Mouse (Mus musculus): ENCODE data around the gene Atg7. TPM values are rescaled to one million over a fixed set of nuclear protein-coding genes. Genes with fewer than 3 reads are reported as not detected.
A peak's percentile ranks its signal among the peaks of the same experiment; 100 is the strongest.

The Atg7 gene
- polyA plus RNA-seq, 1 experiment from 2014 or later: 19.4 TPM

DNA sequence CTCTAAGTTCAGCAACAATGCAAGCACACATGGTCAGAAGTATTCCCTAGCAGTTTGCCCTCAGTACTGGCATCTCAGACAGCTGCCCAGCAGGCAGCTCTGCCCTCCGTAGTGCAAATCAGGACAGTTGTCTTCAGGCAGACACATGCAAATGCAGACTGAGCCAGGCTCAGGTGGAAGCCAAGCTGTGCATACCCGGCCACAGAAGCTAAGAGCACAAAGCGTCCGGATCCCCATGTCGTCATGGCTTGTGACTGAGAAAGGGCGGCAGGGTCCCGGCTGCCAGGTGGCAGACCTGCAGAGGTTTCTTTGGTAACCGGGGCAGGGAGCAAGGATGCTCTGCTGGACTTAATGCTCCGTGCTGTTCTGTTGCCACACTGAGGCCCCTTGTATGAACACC, 218.7 kb downstream of the Atg7 start:
- no peaks in the 10 kb centered on the region for H3K27me3 ChIP-seq (ENCODE audit: control insufficient read depth, insufficient read depth, low read length)
- H3K9me3 ChIP-seq (ENCODE audit: control insufficient read depth, low read length): no peaks in the 10 kb centered on the region
- H3K36me3 ChIP-seq (ENCODE audit: control insufficient read depth, insufficient read depth, low read length): peaks cover 56% of the 10 kb centered on the region
- no peak overlapping the region for H3K27ac ChIP-seq (ENCODE audit: low read depth, low read length)
- H3K4me1 ChIP-seq (ENCODE audit: control insufficient read depth, insufficient read depth, low read length): peaks cover 16% of the 10 kb centered on the region
- no peak overlapping the region for H3K4me2 ChIP-seq (replicated peaks; ENCODE audit: low read depth, low read length)
- H3K9ac ChIP-seq (ENCODE audit: low read depth, low read length): no peak overlapping the region
- no peak for ATAC-seq (ENCODE audit: low FRiP score, low TSS enrichment)
- no peak overlapping the region for H3K4me3 ChIP-seq (ENCODE audit: low read length)
- WGBS: 84% methylated on average over 9 of the region's 9 CpGs

DNA sequence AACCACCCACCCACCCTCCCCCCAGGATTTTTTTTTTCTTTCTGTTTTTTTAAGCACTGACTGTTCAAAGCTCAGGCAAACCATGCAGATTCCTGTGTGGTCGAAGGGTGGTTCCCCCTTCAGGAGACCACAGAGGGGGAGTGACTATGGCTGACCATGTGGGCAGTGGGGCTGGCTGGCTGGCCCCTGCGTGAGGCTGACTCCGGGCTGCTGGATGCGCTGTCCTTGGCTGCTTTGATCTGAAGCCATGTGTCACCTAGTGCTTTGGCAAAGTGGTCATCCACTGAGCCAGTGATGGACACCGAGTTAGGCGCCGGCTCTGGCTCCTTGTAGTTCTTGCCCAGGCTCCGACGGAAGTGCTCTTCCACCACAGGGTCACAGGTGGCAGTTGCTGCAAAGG, 219.1 kb downstream of the Atg7 start:
- H3K27ac ChIP-seq (ENCODE audit: low read depth, low read length): no peak overlapping the region
- 61% methylated on average over 9 of the region's 9 CpGs for WGBS
- ATAC-seq (ENCODE audit: low FRiP score, low TSS enrichment): no peak
- peaks cover 17% of the 10 kb centered on the region for H3K4me1 ChIP-seq (ENCODE audit: control insufficient read depth, insufficient read depth, low read length)
- no peak overlapping the region for H3K4me2 ChIP-seq (replicated peaks; ENCODE audit: low read depth, low read length)
- H3K36me3 ChIP-seq (ENCODE audit: control insufficient read depth, insufficient read depth, low read length): peaks cover 56% of the 10 kb centered on the region
- no peak overlapping the region for H3K4me3 ChIP-seq (ENCODE audit: low read length)
- no peaks in the 10 kb centered on the region for H3K9me3 ChIP-seq (ENCODE audit: control insufficient read depth, low read length)
- no peaks in the 10 kb centered on the region for H3K27me3 ChIP-seq (ENCODE audit: control insufficient read depth, insufficient read depth, low read length)
- no peak overlapping the region for H3K9ac ChIP-seq (ENCODE audit: low read depth, low read length)

DNA sequence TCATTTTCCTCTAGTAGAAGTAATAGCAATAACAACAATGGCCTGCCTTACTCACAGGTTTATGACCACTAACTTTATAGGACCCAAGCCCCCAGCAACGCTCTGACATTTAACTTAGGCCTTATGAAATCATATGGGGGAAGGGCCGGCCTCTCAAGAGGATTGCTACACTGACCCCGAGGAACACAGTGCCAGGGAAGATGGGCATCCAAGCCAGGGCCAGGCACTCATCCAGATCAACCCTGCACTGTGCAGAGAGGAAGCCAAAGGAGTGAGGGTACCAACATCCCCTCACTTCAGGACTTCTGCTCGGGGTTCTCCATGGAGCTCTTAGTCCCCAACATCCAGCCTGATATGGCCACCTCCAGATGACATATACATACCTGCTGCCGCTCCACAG, 220.6 kb downstream of the Atg7 start:
- no peak overlapping the region for H3K9ac ChIP-seq (ENCODE audit: low read depth, low read length)
- peaks cover 54% of the 10 kb centered on the region for H3K36me3 ChIP-seq (ENCODE audit: control insufficient read depth, insufficient read depth, low read length)
- WGBS: 88% methylated on average over 5 of the region's 5 CpGs
- no peak overlapping the region for H3K4me2 ChIP-seq (replicated peaks; ENCODE audit: low read depth, low read length)
- no peaks in the 10 kb centered on the region for H3K9me3 ChIP-seq (ENCODE audit: control insufficient read depth, low read length)
- ATAC-seq (ENCODE audit: low FRiP score, low TSS enrichment): no peak
- H3K27me3 ChIP-seq (ENCODE audit: control insufficient read depth, insufficient read depth, low read length): no peaks in the 10 kb centered on the region
- H3K27ac ChIP-seq (ENCODE audit: low read depth, low read length): no peak overlapping the region
- H3K4me3 ChIP-seq (ENCODE audit: low read length): no peak overlapping the region
- peaks cover 7% of the 10 kb centered on the region for H3K4me1 ChIP-seq (ENCODE audit: control insufficient read depth, insufficient read depth, low read length)

DNA sequence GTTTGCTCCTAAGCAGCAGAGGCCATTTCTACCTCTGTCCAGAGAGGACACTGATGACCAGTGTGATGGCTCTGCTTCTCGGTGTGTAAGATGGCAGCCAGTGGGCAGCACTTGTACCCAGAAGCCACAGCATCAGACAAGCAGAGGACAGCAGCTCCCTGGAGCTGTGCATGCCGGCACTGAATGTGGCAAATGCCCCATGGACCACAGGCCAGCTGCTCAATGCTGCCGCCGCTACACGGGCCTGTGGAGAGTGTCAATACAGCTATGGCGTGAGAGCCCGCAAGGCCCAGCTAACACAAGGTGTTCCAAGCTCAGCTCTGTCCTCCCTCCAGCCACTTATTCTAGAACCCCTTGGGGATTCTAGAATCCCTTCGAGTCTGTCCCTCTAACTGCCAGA, 221.5 kb downstream of the Atg7 start:
- no peak overlapping the region for H3K4me2 ChIP-seq (replicated peaks; ENCODE audit: low read depth, low read length)
- ATAC-seq (ENCODE audit: low FRiP score, low TSS enrichment): no peak
- WGBS: 87% methylated on average over 8 of the region's 8 CpGs
- H3K27ac ChIP-seq (ENCODE audit: low read depth, low read length): no peak overlapping the region
- H3K4me3 ChIP-seq (ENCODE audit: low read length): no peak overlapping the region
- H3K27me3 ChIP-seq (ENCODE audit: control insufficient read depth, insufficient read depth, low read length): no peaks in the 10 kb centered on the region
- peaks cover 12% of the 10 kb centered on the region for H3K4me1 ChIP-seq (ENCODE audit: control insufficient read depth, insufficient read depth, low read length)
- H3K36me3 ChIP-seq (ENCODE audit: control insufficient read depth, insufficient read depth, low read length): peaks cover 46% of the 10 kb centered on the region
- H3K9ac ChIP-seq (ENCODE audit: low read depth, low read length): no peak overlapping the region
- no peaks in the 10 kb centered on the region for H3K9me3 ChIP-seq (ENCODE audit: control insufficient read depth, low read length)

DNA sequence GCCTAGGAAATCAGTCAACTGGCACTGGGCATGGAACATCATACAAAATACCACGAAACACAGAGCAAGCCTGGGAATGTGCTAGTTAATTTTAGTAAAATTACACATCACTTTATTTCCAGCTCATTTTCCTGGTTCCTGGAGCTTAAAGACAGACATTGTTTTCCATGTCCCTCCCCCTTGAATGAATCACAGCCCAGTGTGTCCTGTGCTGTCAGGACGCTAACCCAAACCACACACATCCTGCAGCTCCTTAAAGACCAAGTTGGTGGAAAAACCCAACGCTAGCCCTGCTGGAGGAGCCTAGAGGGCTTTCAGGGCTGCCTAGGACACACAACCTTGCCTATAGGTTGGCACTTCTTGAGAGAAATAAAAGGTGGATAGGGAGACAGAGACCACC, 223.2 kb downstream of the Atg7 start:
- 86% methylated on average over 3 of the region's 3 CpGs for WGBS
- H3K9me3 ChIP-seq (ENCODE audit: control insufficient read depth, low read length): no peaks in the 10 kb centered on the region
- H3K4me1 ChIP-seq (ENCODE audit: control insufficient read depth, insufficient read depth, low read length): peaks cover 22% of the 10 kb centered on the region
- H3K27ac ChIP-seq (ENCODE audit: low read depth, low read length): 0 out of 2 replicates have a peak overlapping the region, but pooled peaks have one; percentile 24
- H3K36me3 ChIP-seq (ENCODE audit: control insufficient read depth, insufficient read depth, low read length): peaks cover 41% of the 10 kb centered on the region
- no peak overlapping the region for H3K9ac ChIP-seq (ENCODE audit: low read depth, low read length)
- H3K4me2 ChIP-seq (replicated peaks; ENCODE audit: low read depth, low read length): no peak overlapping the region
- H3K4me3 ChIP-seq (ENCODE audit: low read length): no peak overlapping the region
- H3K27me3 ChIP-seq (ENCODE audit: control insufficient read depth, insufficient read depth, low read length): no peaks in the 10 kb centered on the region
- no peak for ATAC-seq (ENCODE audit: low FRiP score, low TSS enrichment)

DNA sequence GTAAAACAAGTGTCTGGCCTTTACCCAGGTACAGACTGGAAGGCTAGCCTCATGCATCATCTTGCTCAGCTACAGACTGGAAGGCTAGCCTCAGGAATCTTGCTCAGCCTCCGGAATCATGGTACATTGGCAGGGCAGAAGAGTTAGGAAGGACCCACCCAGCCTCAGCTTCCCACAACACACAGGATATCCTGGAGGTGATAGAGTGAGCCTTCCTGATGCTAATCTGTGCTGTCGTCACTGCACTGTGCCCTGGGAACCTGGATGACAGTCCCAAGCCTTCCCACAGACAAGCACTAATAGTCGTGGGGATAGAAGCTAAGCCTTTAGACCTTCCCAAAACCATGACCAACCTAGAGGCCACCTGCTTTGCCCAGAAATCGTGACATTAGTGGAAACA, 223.7 kb downstream of the Atg7 start:
- Histone ChIP-seq H3K27ac (ENCODE audit: low read depth, low read length) (peak overlapping the region; percentile 24; the same call in 1 of the 2 replicates), H3K4me2 (replicated peaks; ENCODE audit: low read depth, low read length) (no peak overlapping the region), H3K9ac (ENCODE audit: low read depth, low read length) (no peak overlapping the region), H3K4me1 (ENCODE audit: control insufficient read depth, insufficient read depth, low read length) (peaks cover 22% of the 10 kb centered on the region), H3K4me3 (ENCODE audit: low read length) (no peak overlapping the region), H3K27me3 (ENCODE audit: control insufficient read depth, insufficient read depth, low read length) (no peaks in the 10 kb centered on the region), H3K9me3 (ENCODE audit: control insufficient read depth, low read length) (no peaks in the 10 kb centered on the region), H3K36me3 (ENCODE audit: control insufficient read depth, insufficient read depth, low read length) (peaks cover 41% of the 10 kb centered on the region)
- no peak for ATAC-seq (ENCODE audit: low FRiP score, low TSS enrichment)
- 83% methylated on average over 4 of the region's 4 CpGs for WGBS

DNA sequence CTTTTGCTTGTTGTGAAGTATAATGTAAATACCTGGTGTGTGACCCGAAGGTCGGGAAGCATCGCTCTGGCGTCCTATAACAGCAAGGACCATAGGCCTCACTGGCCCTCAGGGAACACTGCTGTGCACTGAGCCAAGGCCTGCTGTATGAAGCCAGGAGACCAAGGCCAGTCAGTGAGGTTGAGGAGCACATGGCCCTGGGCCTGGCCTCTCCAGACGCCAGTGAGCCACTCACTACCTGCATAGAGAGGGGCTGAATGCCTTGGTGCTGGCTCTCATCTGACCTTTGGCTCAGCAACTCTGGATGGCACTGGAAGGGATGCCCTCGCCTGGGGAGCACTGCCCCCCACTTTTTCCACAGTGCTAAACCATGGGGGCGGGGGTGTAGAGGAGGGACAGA, 225.8 kb downstream of the Atg7 start:
- 77% methylated on average over 7 of the region's 7 CpGs for WGBS
- no peak for ATAC-seq (ENCODE audit: low FRiP score, low TSS enrichment)

DNA sequence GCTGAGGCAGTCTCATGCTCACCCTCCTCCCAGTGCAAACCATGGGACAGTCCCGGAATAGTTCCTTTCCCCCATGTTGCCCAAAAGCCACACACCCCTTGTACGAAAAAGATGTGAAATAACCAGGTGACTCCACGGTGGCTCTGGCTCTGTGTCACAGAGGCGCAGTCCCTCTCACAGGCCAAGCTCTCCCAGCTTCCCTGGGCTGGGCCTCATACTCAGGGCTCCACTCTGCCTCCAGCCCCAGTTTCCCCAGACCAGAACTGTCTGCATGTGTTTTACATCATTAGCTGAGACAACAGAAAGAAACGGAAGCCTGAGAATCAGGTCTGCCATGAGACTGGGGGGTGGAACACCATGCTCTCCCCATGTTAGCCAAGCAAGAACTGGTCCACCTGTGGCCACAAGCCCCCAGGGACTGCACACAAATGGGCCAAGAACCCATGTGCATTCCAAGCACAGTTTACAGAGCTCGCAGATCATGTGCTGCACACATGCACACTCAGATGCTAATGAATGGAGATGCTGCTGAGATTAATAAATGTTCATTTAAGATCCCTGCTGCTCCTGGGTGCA, 226.7 kb downstream of the Atg7 start:
- Histone ChIP-seq H3K27me3 (ENCODE audit: control insufficient read depth, insufficient read depth, low read length) (no peaks in the 10 kb centered on the region), H3K27ac (ENCODE audit: low read depth, low read length) (no peak overlapping the region), H3K9ac (ENCODE audit: low read depth, low read length) (no peak overlapping the region), H3K4me1 (ENCODE audit: control insufficient read depth, insufficient read depth, low read length) (peaks cover 44% of the 10 kb centered on the region), H3K4me2 (replicated peaks; ENCODE audit: low read depth, low read length) (no peak overlapping the region), H3K36me3 (ENCODE audit: control insufficient read depth, insufficient read depth, low read length) (peaks cover 13% of the 10 kb centered on the region; the same call in 1 of the 2 replicates), H3K4me3 (ENCODE audit: low read length) (no peak overlapping the region), H3K9me3 (ENCODE audit: control insufficient read depth, low read length) (no peaks in the 10 kb centered on the region)
- 79% methylated on average over 6 of the region's 6 CpGs for WGBS
- ATAC-seq (ENCODE audit: low FRiP score, low TSS enrichment): no peak

More for the DNA sequence above, 225.8 kb downstream of the Atg7 start:
- Histone ChIP-seq H3K27ac (ENCODE audit: low read depth, low read length) (no peak overlapping the region), H3K4me1 (ENCODE audit: control insufficient read depth, insufficient read depth, low read length) (peaks cover 35% of the 10 kb centered on the region), H3K4me3 (ENCODE audit: low read length) (no peak overlapping the region), H3K4me2 (replicated peaks; ENCODE audit: low read depth, low read length) (no peak overlapping the region), H3K9me3 (ENCODE audit: control insufficient read depth, low read length) (no peaks in the 10 kb centered on the region), H3K36me3 (ENCODE audit: control insufficient read depth, insufficient read depth, low read length) (peaks cover 22% of the 10 kb centered on the region), H3K27me3 (ENCODE audit: control insufficient read depth, insufficient read depth, low read length) (no peaks in the 10 kb centered on the region), H3K9ac (ENCODE audit: low read depth, low read length) (no peak overlapping the region)

DNA sequence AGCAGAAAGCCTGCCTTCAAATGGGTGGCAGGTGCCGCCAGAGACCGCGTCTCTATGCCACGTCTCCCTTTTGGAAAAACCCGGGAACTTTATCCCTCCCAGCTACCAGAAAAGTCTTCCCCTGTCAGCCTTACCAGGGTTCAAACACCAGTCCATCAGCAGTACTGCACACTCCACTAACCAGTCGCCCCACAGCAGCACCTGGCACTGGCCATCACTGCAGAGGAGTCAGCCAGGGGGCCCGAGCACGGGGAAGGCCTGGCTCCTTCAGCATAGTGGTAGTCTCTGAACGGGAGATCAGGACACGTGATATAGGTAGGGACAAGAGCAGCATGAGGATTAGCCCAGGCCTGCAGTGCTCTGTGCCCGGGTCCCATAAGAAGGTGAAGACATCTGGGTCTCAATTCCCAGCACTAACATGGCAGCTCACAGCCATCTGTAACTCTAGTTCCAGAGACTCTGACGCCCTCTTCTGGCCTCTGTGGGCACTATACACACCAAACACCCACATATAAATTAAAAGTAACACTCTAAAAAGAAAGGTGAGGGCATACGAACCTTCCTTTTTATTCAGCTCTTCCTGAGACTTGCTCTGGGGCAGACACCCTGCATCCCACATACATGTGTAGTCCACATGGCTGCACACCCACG, 228.2 kb downstream of the Atg7 start:
- no peaks in the 10 kb centered on the region for H3K27me3 ChIP-seq (ENCODE audit: control insufficient read depth, insufficient read depth, low read length)
- H3K27ac ChIP-seq (ENCODE audit: low read depth, low read length): no peak overlapping the region
- H3K4me3 ChIP-seq (ENCODE audit: low read length): no peak overlapping the region
- H3K36me3 ChIP-seq (ENCODE audit: control insufficient read depth, insufficient read depth, low read length): peaks cover 12% of the 10 kb centered on the region; the same call in 1 of the 2 replicates
- WGBS: 84% methylated on average over 14 of the region's 14 CpGs
- no peak overlapping the region for H3K9ac ChIP-seq (ENCODE audit: low read depth, low read length)
- ATAC-seq (ENCODE audit: low FRiP score, low TSS enrichment): no peak
- H3K4me1 ChIP-seq (ENCODE audit: control insufficient read depth, insufficient read depth, low read length): peaks cover 57% of the 10 kb centered on the region
- H3K9me3 ChIP-seq (ENCODE audit: control insufficient read depth, low read length): no peaks in the 10 kb centered on the region
- H3K4me2 ChIP-seq (replicated peaks; ENCODE audit: low read depth, low read length): no peak overlapping the region
